ENCODE assay signal across 8 mouse cellular contexts in the genomic region with DNA sequence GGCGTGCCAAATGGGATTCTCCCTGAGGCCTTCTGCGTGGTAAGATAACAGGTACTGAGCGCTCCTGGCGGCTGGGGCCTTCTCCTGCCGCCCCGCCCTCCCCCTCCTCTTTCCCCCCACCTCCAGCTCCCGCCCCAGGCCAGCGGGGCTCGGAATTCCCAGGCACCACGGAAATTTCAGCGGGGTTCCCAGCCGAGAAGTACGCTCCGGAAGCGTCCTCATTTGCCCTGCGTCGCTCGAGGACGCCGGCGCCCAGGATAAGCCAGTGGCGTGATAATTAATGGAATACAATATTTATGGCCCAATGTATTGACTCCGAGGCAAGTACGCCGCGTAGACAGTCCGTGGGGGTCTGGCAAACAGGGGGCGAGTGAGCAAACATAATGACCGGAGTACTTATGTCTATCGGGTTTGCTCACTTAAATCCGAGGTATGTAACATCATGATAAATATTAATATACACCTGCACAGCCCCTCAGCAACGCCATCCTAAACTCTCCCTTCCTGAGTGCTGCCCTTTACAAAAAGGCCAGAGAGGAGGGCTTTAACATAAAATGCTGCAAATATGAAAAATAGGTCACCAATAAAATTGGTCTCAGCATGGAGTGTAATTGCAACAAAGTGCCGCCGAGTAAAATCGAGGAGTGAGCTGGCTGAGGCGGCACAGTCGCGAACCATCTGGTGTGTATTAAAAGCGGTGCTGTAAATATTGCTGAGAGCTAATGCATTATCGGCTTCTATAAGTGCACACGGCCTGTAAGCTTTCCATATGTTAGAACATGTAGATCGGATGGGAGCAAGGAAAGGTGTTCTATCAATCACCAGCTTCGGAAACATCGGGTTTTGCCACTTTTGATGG. TPM values are rescaled to one million over a fixed set of nuclear protein-coding genes. Genes with fewer than 3 reads are reported as not detected.
DNase-seq lines count a peak whose midpoint lies in the region; ATAC-seq and TF ChIP-seq lines count a peak whose summit lies in the region.

No protein-coding gene starts in this region.

- TF ChIP-seq CTCF in kidney, adult 2 months (conservative IDR thresholded peaks at IDR 0.05; ENCODE audit: insufficient read depth, insufficient read length, low read depth, low read length), result no peak

- no peak for TF ChIP-seq POLR2A in kidney, adult 2 months (IDR thresholded peaks at IDR 0.05; ENCODE audit: low read depth, low read length)

- WGBS in kidney, adult 2 months, result 4% methylated on average over 43 of the region's 44 CpGs
- WGBS in forebrain, embryonic 10.5 days, result under 1% methylated on average over 44 of the region's 44 CpGs
- WGBS in liver, embryonic 12.5 days (ENCODE audit: insufficient replicate concordance), result 3% methylated on average over 41 of the region's 44 CpGs

- no peak for ATAC-seq in liver, embryonic 12.5 days
- no peak for ATAC-seq in CD4-positive, CD25-positive, alpha-beta regulatory T cell, adult 4 months

- peak overlapping the region; percentile 36 for H3K4me2 ChIP-seq in liver, embryonic 12.5 days

- no peak for DNase-seq in kidney, adult 2 months
- DNase-seq in kidney, adult 9 months, result no peak
- peak; percentile 51 for DNase-seq in cerebellum, adult 11-12 months
- peak; percentile 52 for DNase-seq in forebrain, embryonic 10.5 days (ENCODE audit: extremely low spot score, low spot score)
- no peak for DNase-seq in T-cell, adult 2 months (ENCODE audit: low spot score)
- DNase-seq in left cerebral cortex, adult 18-20 months (ENCODE audit: low spot score in 2 of 2), result no peak

- H3K9me3 ChIP-seq in forebrain, embryonic 10.5 days, result no peaks in the 10 kb centered on the region
- H3K9me3 ChIP-seq in liver, embryonic 12.5 days (replicated peaks), result no peaks in the 10 kb centered on the region

- no peaks in the 10 kb centered on the region for H3K36me3 ChIP-seq in kidney, adult 2 months (ENCODE audit: control insufficient read depth, insufficient read depth, low read length)
- peaks cover 2% of the 10 kb centered on the region for H3K36me3 ChIP-seq in forebrain, embryonic 10.5 days (replicated peaks)
- H3K36me3 ChIP-seq in liver, embryonic 12.5 days, result no peaks in the 10 kb centered on the region

- no peak overlapping the region for H3K27ac ChIP-seq in kidney, adult 2 months (ENCODE audit: insufficient read depth, low read depth, low read length)
- peak overlapping the region; percentile 89 for H3K27ac ChIP-seq in forebrain, embryonic 10.5 days
- H3K27ac ChIP-seq in liver, embryonic 12.5 days, result no peak overlapping the region

- no peaks in the 10 kb centered on the region for H3K4me1 ChIP-seq in kidney, adult 2 months (ENCODE audit: control insufficient read depth, insufficient read depth, low read length)
- peaks cover 81% of the 10 kb centered on the region for H3K4me1 ChIP-seq in forebrain, embryonic 10.5 days
- no peaks in the 10 kb centered on the region for H3K4me1 ChIP-seq in liver, embryonic 12.5 days

- 0 out of 2 replicates have a peak overlapping the region, but pooled peaks have one; percentile 15 for H3K4me3 ChIP-seq in kidney, adult 2 months (ENCODE audit: insufficient read depth, low read depth, low read length)
- H3K4me3 ChIP-seq in forebrain, embryonic 10.5 days, result peak overlapping the region; percentile 54
- H3K4me3 ChIP-seq in liver, embryonic 12.5 days, result no peak overlapping the region

- no peak overlapping the region for H3K9ac ChIP-seq in liver, embryonic 12.5 days

- peaks cover 7% of the 10 kb centered on the region for H3K27me3 ChIP-seq in kidney, adult 2 months (replicated peaks; ENCODE audit: control insufficient read depth, insufficient read depth, low read length)
- peaks cover 100% of the 10 kb centered on the region for H3K27me3 ChIP-seq in forebrain, embryonic 10.5 days (ENCODE audit: poor library complexity, severe bottlenecking)
- H3K27me3 ChIP-seq in liver, embryonic 12.5 days (replicated peaks), result peaks cover 95% of the 10 kb centered on the region

RNA-seq across cellular contexts. Expression of gene Nr2f1, which starts 18.3 kb away (rescaled TPM):
- polyA plus RNA-seq in kidney, adult 2 months (2012; rRNA removed), result 5.6 and 7.5 TPM in 2 replicates
- 64.9 and 66.1 TPM in 2 replicates for polyA plus RNA-seq in forebrain, embryonic 10.5 days (2016; fragmentation: Nextera tagmentation; extraction: Ambion mirVana)
- 1.5 and 1.7 TPM in 2 replicates for polyA plus RNA-seq in liver, embryonic 12.5 days (2016; fragmentation: Nextera tagmentation; extraction: Ambion mirVana)
- total RNA-seq in left cerebral cortex, adult 18-20 months (2021), result 100 to 1,000 TPM; 113 to 124 TPM
- polyA plus RNA-seq in CD4-positive, CD25-positive, alpha-beta regulatory T cell, adult 4 months (2017; shearing (Covaris generic)), result not detected

Comparison
In these comparisons a context has a peak if more than half of its experiments do, and no peak if none do; other contexts are left out.
1. DNase-seq: peak in cerebellum, adult 11-12 months (single experiment) and forebrain, embryonic 10.5 days (single experiment); none in kidney, adult 2 months (single experiment), kidney, adult 9 months (single experiment), T-cell, adult 2 months (single experiment) and left cerebral cortex, adult 18-20 months (0 of 2).